Mouse (Mus musculus) testis, adult 10 weeks (tissue): ENCODE data around the gene Serpine1. TPM values are rescaled to one million over a fixed set of nuclear protein-coding genes. Genes with fewer than 3 reads are reported as not detected.

Source experiments
- polyA plus RNA-seq: library from polyadenylated mRNA; stranded (reverse); fragments of 350-450 nt; fragmentation: Illumina TruSeq; extraction: RNeasy Lipid Tissue Mini Kit (QIAGEN cat#74804); gene quantifications from one replicate; pipeline ENCODE4 v1.2.3, GENCODE M21; 2014; ENCODE audit warnings: low read depth, low replicate concordance

Gene Serpine1
- polyA plus RNA-seq: 0.67 TPM

DNA sequence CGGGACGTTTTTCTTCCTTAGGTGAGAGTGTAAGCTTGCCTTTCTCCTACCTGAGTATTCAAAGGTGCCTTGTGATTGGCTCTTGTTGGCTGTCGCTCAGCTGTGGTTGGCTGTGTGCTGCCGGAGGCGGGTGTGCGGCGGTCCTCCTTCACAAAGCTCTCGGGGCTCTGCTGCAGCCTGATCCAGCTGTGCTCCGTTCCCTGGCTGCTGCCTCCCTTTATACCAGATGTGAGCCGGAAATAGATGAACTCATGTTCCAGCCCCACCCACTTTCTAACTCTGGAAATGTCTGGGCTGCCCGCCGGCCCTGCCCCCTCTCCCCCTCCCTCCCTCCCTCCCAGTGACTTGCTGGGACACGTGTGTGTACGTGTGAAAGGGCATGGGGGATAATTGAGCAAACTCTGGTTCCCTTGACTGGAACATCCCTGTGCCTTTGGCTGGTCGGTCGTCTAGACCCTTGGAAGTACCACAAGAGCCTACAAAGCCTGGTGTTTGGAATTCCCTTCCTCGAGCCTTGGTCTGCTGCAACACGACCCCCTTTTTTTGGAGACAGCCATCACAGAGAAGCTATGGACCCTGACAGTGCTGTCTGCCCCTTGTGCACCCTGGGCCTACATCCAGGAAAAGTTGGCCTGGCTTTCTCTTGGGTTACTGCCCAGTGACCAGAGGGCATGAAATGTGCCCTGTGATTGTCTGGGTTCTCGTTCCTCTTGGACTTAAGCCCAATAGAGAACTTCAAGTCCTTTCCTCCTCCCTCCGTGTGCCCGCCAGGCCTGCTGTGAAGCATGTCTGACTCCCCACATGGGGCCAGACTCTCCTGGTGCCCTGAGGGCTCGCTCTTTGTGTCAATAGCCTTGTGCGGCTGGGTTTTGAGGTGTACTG lies at the start of gene Serpine1:
Serpine1 (minus strand) TSS at position 190 of the 882 bp plus-strand sequence.

GRCm38 (mm10) chr5:137115866-137116847 lies 44.1 kb upstream of the Serpine1 start, which contains the start of gene Trim56:
Gene Trim56, minus strand, starts transcription at chr5:137116209.

GRCm38 (mm10) chr5:137045402-137046323 lies 26.4 kb downstream of the Serpine1 start, which contains the start of gene Ap1s1:
Gene Ap1s1, minus strand, starts transcription at chr5:137046135.

DNA sequence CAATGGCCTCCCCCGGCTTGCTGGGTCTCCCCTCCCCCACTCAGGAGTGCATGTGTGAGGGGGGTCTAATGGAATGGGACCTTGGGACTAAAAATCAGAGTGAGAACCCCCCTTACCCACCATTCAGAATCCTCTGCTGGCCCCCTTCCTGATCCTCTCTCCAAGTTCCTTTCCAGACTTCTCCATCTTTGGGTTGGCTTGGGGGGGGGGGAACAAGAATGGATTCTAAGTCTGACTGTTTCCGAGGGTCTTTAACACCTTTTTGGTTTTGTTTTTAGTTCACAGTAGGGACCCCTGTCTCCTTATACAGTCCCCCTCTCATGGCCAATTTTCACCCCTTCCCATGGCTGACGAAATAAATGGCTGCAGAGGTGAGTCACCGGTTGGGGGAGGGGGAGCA lies 46.0 kb downstream of the Serpine1 start, which contains the start of gene Vgf:
Vgf (plus strand) TSS at position 301 of the 400 bp plus-strand sequence.

Other genes starting within 250 kb of the Serpine1 start
- gene Col26a1, start 189.1 kb downstream of the Serpine1 start, polyA plus RNA-seq: 1.3 TPM
- gene Ift22, start 164.1 kb downstream of the Serpine1 start, polyA plus RNA-seq: 51.1 TPM
- gene Fis1, start 119.0 kb downstream of the Serpine1 start, polyA plus RNA-seq: 5.4 TPM
- gene Cldn15, start 105.7 kb downstream of the Serpine1 start, polyA plus RNA-seq: not detected
- gene Plod3, start 85.2 kb downstream of the Serpine1 start, polyA plus RNA-seq: 1.0 TPM
- 26.3 TPM for gene Znhit1, start 84.2 kb downstream of the Serpine1 start, polyA plus RNA-seq
- gene Vgf, start 45.9 kb downstream of the Serpine1 start, polyA plus RNA-seq: not detected
- gene Ap1s1, start 26.1 kb downstream of the Serpine1 start, polyA plus RNA-seq: 7.2 TPM
- gene Trim56, start 43.9 kb upstream of the Serpine1 start, polyA plus RNA-seq: 1.0 TPM
- 28.7 TPM for gene Muc3, start 77.1 kb upstream of the Serpine1 start, polyA plus RNA-seq
- 0.32 TPM for gene Muc3a, start 140.1 kb upstream of the Serpine1 start, polyA plus RNA-seq
- gene Ache, start 215.3 kb upstream of the Serpine1 start, polyA plus RNA-seq: not detected
- 0.35 TPM for gene Ufsp1, start 222.4 kb upstream of the Serpine1 start, polyA plus RNA-seq
- 56.1 TPM for gene Srrt, start 235.4 kb upstream of the Serpine1 start, polyA plus RNA-seq
- not detected for gene Trip6, start 242.1 kb upstream of the Serpine1 start, polyA plus RNA-seq